Mouse (Mus musculus) olfactory bulb, adult 2 months (tissue): ENCODE measurements around the gene Fcgr4.
"Not testable (repeated sequence)": the region's sequence is repeated elsewhere in the genome, so short reads cannot be mapped to it uniquely, and the experiment has no call there.

ENCODE experiments used
- CTCF ChIP-seq: fragments of 200-500 bp; IDR thresholded peaks from 2 replicates; pipeline ENCODE4 v1.5.1; 2012; ENCODE audit warnings: low read depth, mild to moderate bottlenecking, low read length, moderate library complexity; ENCODE audit not compliant: insufficient read depth
- POLR2A ChIP-seq: fragments of 200-500 bp; IDR thresholded peaks from 2 replicates; pipeline ENCODE4 v1.6.1; 2012; ENCODE audit warnings: mild to moderate bottlenecking, low read depth, low read length, moderate library complexity; ENCODE audit not compliant: insufficient read depth

DNA sequence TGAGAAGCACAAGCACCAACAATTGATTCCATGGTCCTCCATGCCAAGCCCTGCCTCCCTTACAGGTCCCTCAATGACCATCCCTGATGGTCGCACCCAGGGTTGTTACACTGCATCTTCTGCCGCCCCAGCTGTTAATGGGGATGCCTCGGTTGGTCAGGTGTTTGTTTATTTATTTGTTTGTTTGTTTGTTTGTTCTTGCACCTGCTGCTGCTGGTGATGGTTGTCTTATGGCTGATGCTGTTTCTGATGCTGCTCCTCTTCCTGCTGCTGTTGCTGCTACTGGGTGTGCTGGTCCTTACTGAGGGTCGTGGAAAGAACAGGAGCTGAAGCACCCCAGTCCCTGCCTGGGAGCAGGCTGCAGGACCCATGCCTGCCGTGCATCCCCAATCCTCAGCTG, 49.2 kb downstream of the Fcgr4 start:
- TF ChIP-seq CTCF, POLR2A: not testable (repeated sequence)
